Comparison of ENCODE assay signal across 8 mouse cellular contexts in the genomic region with DNA sequence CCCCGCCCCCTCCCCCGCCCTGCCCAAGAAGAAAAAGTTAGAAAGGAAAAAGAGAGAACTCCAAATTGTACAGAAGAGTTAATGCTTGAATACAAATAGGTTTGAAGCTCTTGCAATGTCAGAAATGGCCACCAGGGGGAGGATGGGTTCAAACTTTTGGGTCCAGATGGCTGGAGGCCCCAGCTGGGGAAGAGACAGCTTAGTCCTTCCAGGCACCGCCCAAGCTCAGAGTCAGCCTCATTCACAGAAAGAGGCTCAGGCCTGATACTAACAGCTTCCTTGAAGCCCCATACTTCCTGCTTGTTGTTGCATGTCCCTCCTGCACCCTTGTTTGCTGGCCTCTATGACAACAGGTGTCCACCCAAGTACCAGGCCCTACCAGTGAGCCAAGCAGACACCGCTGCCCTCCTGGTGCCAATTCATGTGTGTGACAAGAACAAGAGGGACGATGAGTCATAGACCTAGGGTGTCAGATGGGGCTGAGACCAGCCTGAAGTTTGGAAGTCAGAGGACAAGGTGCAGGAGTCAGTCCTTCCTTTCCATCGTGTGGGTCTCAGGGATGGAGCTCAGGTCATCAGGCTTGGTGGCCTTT. TPM values are rescaled to one million over a fixed set of nuclear protein-coding genes. Genes with fewer than 3 reads are reported as not detected.
DNase-seq lines count a peak whose midpoint lies in the region; ATAC-seq lines count a peak whose summit lies in the region.

No protein-coding gene starts in this region.

- no peak overlapping the region for H3K4me2 ChIP-seq in forebrain, embryonic 14.5 days (ENCODE audit: low read length)

- intact Hi-C loops in heart, postnatal 36 days (cut with DNase I) = loop anchor here (1.0 to 5.0 kb wide), 3 partner anchors 87 to 258 kb away; no protein-coding TSS in a partner anchor

- WGBS in forebrain, embryonic 14.5 days = 44% methylated on average over 6 of the region's 6 CpGs

- DNase-seq in ES-CJ7 (ENCODE audit: low read depth, low spot score) = peak; percentile 88
- peak; percentile 92 for DNase-seq in forebrain, embryonic 14.5 days (ENCODE audit: low spot score)
- peak; percentile 88 to 94 for DNase-seq in heart, postnatal 36 days
- peak; percentile 81 to 96 for DNase-seq in layer of hippocampus, adult 18-20 months (ENCODE audit: low spot score in 2 of 2)
- DNase-seq in lung, adult 18-20 months = peak; percentile 82 to 87
- DNase-seq in testis, postnatal 14 days (ENCODE audit: low spot score) = peak; percentile 78

- H3K36me3 ChIP-seq in forebrain, embryonic 14.5 days (ENCODE audit: control insufficient read depth, insufficient read depth, low read length) = peaks cover 28% of the 10 kb centered on the region

- peak overlapping the region; percentile 13; the same call in 1 of the 2 replicates for H3K9ac ChIP-seq in forebrain, embryonic 14.5 days (ENCODE audit: low read length)

- H3K4me3 ChIP-seq in forebrain, embryonic 14.5 days (ENCODE audit: low read depth, low read length) = no peak overlapping the region

- H3K27me3 ChIP-seq in forebrain, embryonic 14.5 days (replicated peaks; ENCODE audit: control insufficient read depth, insufficient read depth, low read length) = no peaks in the 10 kb centered on the region

- H3K9me3 ChIP-seq in forebrain, embryonic 14.5 days (replicated peaks; ENCODE audit: control insufficient read depth, low read length) = no peaks in the 10 kb centered on the region

- H3K4me1 ChIP-seq in forebrain, embryonic 14.5 days (ENCODE audit: control insufficient read depth, insufficient read depth, low read length) = no peaks in the 10 kb centered on the region; the same call in 1 of the 2 replicates

- H3K27ac ChIP-seq in forebrain, embryonic 14.5 days (ENCODE audit: low read depth, low read length) = no peak overlapping the region

- peak; percentile 78; the same call in 1 of the 2 replicates for ATAC-seq in cerebellum, adult (ENCODE audit: insufficient number of reproducible peaks, low FRiP score, low TSS enrichment)
- peak; percentile 82 for ATAC-seq in forebrain, embryonic 14.5 days
- ATAC-seq in neutrophil, adult 5-6 weeks (ENCODE audit: extremely low read depth, insufficient number of reproducible peaks, low FRiP score, poor library complexity, severe bottlenecking) = peak; percentile 63

RNA-seq across cellular contexts. Expression of a gene that starts 8.6 kb away (rescaled TPM):
- polyA plus RNA-seq in forebrain, embryonic 14.5 days (2014; fragmentation: Nextera tagmentation; extraction: Ambion mirVana) = 1.3 and 1.5 TPM in 2 replicates
- total RNA-seq in heart, postnatal 36 days (2021) = 1 to 10 TPM; 1.8 to 1.9 TPM
- 1 to 10 TPM; 2.4 to 3.0 TPM for total RNA-seq in layer of hippocampus, adult 18-20 months (2021)
- total RNA-seq in neutrophil, adult 5-6 weeks (2017) = 95.7 and 108 TPM in 2 replicates

RNA-seq across cellular contexts. Expression of a gene that starts 12.9 kb away (rescaled TPM):
- 61.0 and 62.4 TPM in 2 replicates for polyA plus RNA-seq in forebrain, embryonic 14.5 days (2014; fragmentation: Nextera tagmentation; extraction: Ambion mirVana)
- 10 to 100 TPM; 25.4 to 27.0 TPM for total RNA-seq in heart, postnatal 36 days (2021)
- 10 to 100 TPM; 29.0 to 29.2 TPM for total RNA-seq in layer of hippocampus, adult 18-20 months (2021)
- total RNA-seq in neutrophil, adult 5-6 weeks (2017) = 23.5 and 24.3 TPM in 2 replicates

RNA-seq across cellular contexts. Expression of a gene that starts 13.6 kb away (rescaled TPM):
- polyA plus RNA-seq in forebrain, embryonic 14.5 days (2014; fragmentation: Nextera tagmentation; extraction: Ambion mirVana) = 110 and 115 TPM in 2 replicates
- total RNA-seq in heart, postnatal 36 days (2021) = 10 to 100 TPM; 85.1 to 87.0 TPM
- total RNA-seq in layer of hippocampus, adult 18-20 months (2021) = 100 to 1,000 TPM; 125 to 129 TPM
- total RNA-seq in neutrophil, adult 5-6 weeks (2017) = 39.3 and 45.8 TPM in 2 replicates

RNA-seq across cellular contexts. Expression of a gene that starts 24.2 kb away (rescaled TPM):
- not detected in 2 replicates for polyA plus RNA-seq in forebrain, embryonic 14.5 days (2014; fragmentation: Nextera tagmentation; extraction: Ambion mirVana)
- total RNA-seq in heart, postnatal 36 days (2021) = not detected
- under 1 TPM; 0.30 to 0.63 TPM for total RNA-seq in layer of hippocampus, adult 18-20 months (2021)
- not detected in 2 replicates for total RNA-seq in neutrophil, adult 5-6 weeks (2017)

RNA-seq across cellular contexts. Expression of a gene that starts 28.2 kb away (rescaled TPM):
- polyA plus RNA-seq in forebrain, embryonic 14.5 days (2014; fragmentation: Nextera tagmentation; extraction: Ambion mirVana) = 190 and 198 TPM in 2 replicates
- 100 to 1,000 TPM; 240 to 277 TPM for total RNA-seq in heart, postnatal 36 days (2021)
- 100 to 1,000 TPM; 407 to 414 TPM for total RNA-seq in layer of hippocampus, adult 18-20 months (2021)
- 300 and 326 TPM in 2 replicates for total RNA-seq in neutrophil, adult 5-6 weeks (2017)

Comparison
In these comparisons a context has a peak if more than half of its experiments do, and no peak if none do; other contexts are left out.
1. RNA of a gene that starts 8.6 kb away (total RNA-seq): 95.7 to 108 TPM in neutrophil, adult 5-6 weeks; 2.4 to 3.0 TPM in layer of hippocampus, adult 18-20 months and 1.8 to 1.9 TPM in heart, postnatal 36 days; every median in the first group is over 10 times any median in the second.
2. Peak in every context shown above with its lines, with median percentiles within 50 percentile points of each other: DNase-seq and ATAC-seq.